Comparison of ENCODE assay signal across 12 mouse cellular contexts in genomic region chr14:114880291-114880690, GRCm38 (mm10).
DNase-seq lines count a peak whose midpoint lies in the region; ATAC-seq lines count a peak whose summit lies in the region.
"Had no signal": no experiment of that assay in that cellular context is flagged by ENCODE, and none has a peak within 500 bp of the region (broad histone marks: within the 10 kb centered on the region; RNA-seq: fewer than 3 reads in every experiment).

No protein-coding gene starts in this region.

- H3K4me1 ChIP-seq in liver, embryonic 12.5 days: peaks cover 11% of the 10 kb centered on the region
- H3K4me1 ChIP-seq in liver, embryonic 11.5 days (replicated peaks; ENCODE audit: control insufficient read depth, insufficient read depth, low read length): 0 out of 2 replicates have a peak, but pooled peaks cover 3% of the 10 kb centered on the region
- no peaks in the 10 kb centered on the region for H3K4me1 ChIP-seq in forebrain, embryonic 16.5 days (replicated peaks; ENCODE audit: control insufficient read depth, insufficient read depth, low read length)
- peaks cover 8% of the 10 kb centered on the region for H3K4me1 ChIP-seq in limb, embryonic 13.5 days
- no peaks in the 10 kb centered on the region for H3K4me1 ChIP-seq in stomach, embryonic 16.5 days (ENCODE audit: control insufficient read depth, insufficient read depth, low read length)

- no peak overlapping the region for H3K4me3 ChIP-seq in liver, embryonic 12.5 days
- no peak overlapping the region for H3K4me3 ChIP-seq in liver, embryonic 11.5 days (ENCODE audit: low read depth, low read length)
- no peak overlapping the region for H3K4me3 ChIP-seq in forebrain, embryonic 16.5 days (replicated peaks; ENCODE audit: low read length)
- no peak overlapping the region for H3K4me3 ChIP-seq in limb, embryonic 13.5 days
- H3K4me3 ChIP-seq in stomach, embryonic 16.5 days (replicated peaks; ENCODE audit: low read length): no peak overlapping the region
- H3K4me3 ChIP-seq: heart, embryonic 15.5 days had no signal

- 69% methylated on average over 4 of the region's 4 CpGs for WGBS in liver, embryonic 12.5 days (ENCODE audit: insufficient replicate concordance)
- 78% methylated on average over 4 of the region's 4 CpGs for WGBS in liver, embryonic 11.5 days
- 36% methylated on average over 4 of the region's 4 CpGs for WGBS in forebrain, embryonic 16.5 days
- 67% methylated on average over 4 of the region's 4 CpGs for WGBS in limb, embryonic 13.5 days
- 55% methylated on average over 4 of the region's 4 CpGs for WGBS in stomach, embryonic 16.5 days

- H3K36me3 ChIP-seq in liver, embryonic 12.5 days: no peaks in the 10 kb centered on the region
- no peaks in the 10 kb centered on the region for H3K36me3 ChIP-seq in liver, embryonic 11.5 days (ENCODE audit: control insufficient read depth, insufficient read depth, low read length)
- H3K36me3 ChIP-seq in forebrain, embryonic 16.5 days (ENCODE audit: control insufficient read depth, insufficient read depth): no peaks in the 10 kb centered on the region
- no peaks in the 10 kb centered on the region for H3K36me3 ChIP-seq in limb, embryonic 13.5 days
- no peaks in the 10 kb centered on the region for H3K36me3 ChIP-seq in stomach, embryonic 16.5 days (ENCODE audit: control insufficient read depth, insufficient read depth, low read length)
- H3K36me3 ChIP-seq: heart, embryonic 15.5 days had no signal

- H3K27me3 ChIP-seq in liver, embryonic 12.5 days (replicated peaks): no peaks in the 10 kb centered on the region
- H3K27me3 ChIP-seq in liver, embryonic 11.5 days (replicated peaks; ENCODE audit: control insufficient read depth, insufficient read depth, low read length): no peaks in the 10 kb centered on the region
- no peaks in the 10 kb centered on the region for H3K27me3 ChIP-seq in forebrain, embryonic 16.5 days (replicated peaks; ENCODE audit: control insufficient read depth, insufficient read depth, low read length)
- no peaks in the 10 kb centered on the region for H3K27me3 ChIP-seq in limb, embryonic 13.5 days
- H3K27me3 ChIP-seq in stomach, embryonic 16.5 days (ENCODE audit: control insufficient read depth, insufficient read depth, low read length): no peaks in the 10 kb centered on the region
- H3K27me3 ChIP-seq: heart, embryonic 15.5 days had no signal

- H3K4me2 ChIP-seq in liver, embryonic 12.5 days: no peak overlapping the region
- no peak overlapping the region for H3K4me2 ChIP-seq in liver, embryonic 11.5 days
- H3K4me2 ChIP-seq in forebrain, embryonic 16.5 days (ENCODE audit: low read length): no peak overlapping the region
- H3K4me2 ChIP-seq in limb, embryonic 13.5 days (replicated peaks): no peak overlapping the region
- H3K4me2 ChIP-seq in stomach, embryonic 16.5 days (ENCODE audit: low read depth, low read length): no peak overlapping the region
- H3K4me2 ChIP-seq: heart, embryonic 15.5 days had no signal

- ATAC-seq in liver, embryonic 12.5 days: peak; percentile 37; the same call in 1 of the 2 replicates
- no peak for ATAC-seq in liver, embryonic 11.5 days (replicated peaks; ENCODE audit: low FRiP score)
- peak; percentile 71 for ATAC-seq in forebrain, embryonic 16.5 days
- peak; percentile 40; the same call in 1 of the 2 replicates for ATAC-seq in limb, embryonic 13.5 days (ENCODE audit: low FRiP score, low read depth)
- 0 out of 2 replicates have a peak, but pooled peaks have one; percentile 40 for ATAC-seq in stomach, embryonic 16.5 days (ENCODE audit: insufficient read depth, low FRiP score)

- H3K9ac ChIP-seq in liver, embryonic 12.5 days: no peak overlapping the region
- no peak overlapping the region for H3K9ac ChIP-seq in liver, embryonic 11.5 days (ENCODE audit: low read depth, low read length)
- no peak overlapping the region for H3K9ac ChIP-seq in forebrain, embryonic 16.5 days (replicated peaks; ENCODE audit: low read depth, low read length)
- H3K9ac ChIP-seq in limb, embryonic 13.5 days: no peak overlapping the region
- H3K9ac ChIP-seq in stomach, embryonic 16.5 days (ENCODE audit: low read length): no peak overlapping the region
- H3K9ac ChIP-seq: heart, embryonic 15.5 days; liver, embryonic 14.5 days had no signal

- no peak for DNase-seq in liver, embryonic 11.5 days (ENCODE audit: low spot score)
- no peak for DNase-seq in left cerebral cortex, adult 9 months (ENCODE audit: low spot score in 2 of 2)
- no peak for DNase-seq in embryo, embryonic 9.5 days (ENCODE audit: extremely low spot score)
- DNase-seq: cerebellum, adult 9-10 months; gastrocnemius, postnatal 10 days; kidney, adult 2 months had no signal

- H3K27ac ChIP-seq in liver, embryonic 12.5 days: no peak overlapping the region
- no peak overlapping the region for H3K27ac ChIP-seq in liver, embryonic 11.5 days (ENCODE audit: low read depth, low read length)
- H3K27ac ChIP-seq in forebrain, embryonic 16.5 days (ENCODE audit: low read length): no peak overlapping the region
- H3K27ac ChIP-seq in limb, embryonic 13.5 days: no peak overlapping the region
- H3K27ac ChIP-seq in stomach, embryonic 16.5 days (ENCODE audit: low read length): no peak overlapping the region
- H3K27ac ChIP-seq: heart, embryonic 15.5 days; liver, embryonic 14.5 days had no signal

- no peaks in the 10 kb centered on the region for H3K9me3 ChIP-seq in liver, embryonic 12.5 days (replicated peaks)
- no peaks in the 10 kb centered on the region for H3K9me3 ChIP-seq in liver, embryonic 11.5 days (ENCODE audit: control insufficient read depth, low read length)
- no peaks in the 10 kb centered on the region for H3K9me3 ChIP-seq in forebrain, embryonic 16.5 days (ENCODE audit: control insufficient read depth, low read length)
- no peaks in the 10 kb centered on the region for H3K9me3 ChIP-seq in limb, embryonic 13.5 days
- no peaks in the 10 kb centered on the region for H3K9me3 ChIP-seq in stomach, embryonic 16.5 days (replicated peaks; ENCODE audit: control insufficient read depth, low read length)
- H3K9me3 ChIP-seq: heart, embryonic 15.5 days had no signal
